Mouse (Mus musculus) c-Kit-positive CD71-positive TER-119-positive erythroid progenitor cells, embryonic 14.5 days (primary cell): ENCODE results near the gene Klf5.

Experiments
- DNase-seq: peaks from one replicate; pipeline ENCODE4 v3.0.0-alpha.2; 2013; ENCODE audit warnings: low spot score

Klf5 gene

GRCm38 (mm10) chr14:99298385-99299021, at the start of gene Klf5:
TSS of gene Klf5 (plus strand) at chr14:99298691.
- DNase-seq = peak; percentile 87

GRCm38 (mm10) chr14:99262026-99262425, 36.5 kb upstream of the Klf5 start:
- no peak for DNase-seq

- DNase-seq = peak; percentile 66
These were observed 34.7 kb upstream of the Klf5 start for GRCm38 (mm10) chr14:99263816-99264215.

- no peak for DNase-seq
These were observed 32.7 kb upstream of the Klf5 start for GRCm38 (mm10) chr14:99265791-99266190.

- no peak for DNase-seq
These were observed 31.7 kb upstream of the Klf5 start for GRCm38 (mm10) chr14:99266749-99267148.

GRCm38 (mm10) chr14:99274056-99274455, 24.4 kb upstream of the Klf5 start:
- no peak for DNase-seq

GRCm38 (mm10) chr14:99275827-99276226, 22.7 kb upstream of the Klf5 start:
- no peak for DNase-seq

- no peak for DNase-seq
These were observed 20.2 kb upstream of the Klf5 start for GRCm38 (mm10) chr14:99278312-99278711.

GRCm38 (mm10) chr14:99278763-99279486, 19.6 kb upstream of the Klf5 start:
- no peak for DNase-seq

GRCm38 (mm10) chr14:99280399-99280798, 18.1 kb upstream of the Klf5 start:
- DNase-seq = no peak

- no peak for DNase-seq
These were observed 17.6 kb upstream of the Klf5 start for GRCm38 (mm10) chr14:99280825-99281433.

GRCm38 (mm10) chr14:99285486-99285885, 13.0 kb upstream of the Klf5 start:
- no peak for DNase-seq

- DNase-seq = no peak
These were observed 6.3 kb upstream of the Klf5 start for GRCm38 (mm10) chr14:99292176-99292575.

- no peak for DNase-seq
These were observed 4.1 kb upstream of the Klf5 start for GRCm38 (mm10) chr14:99294424-99294823.

- DNase-seq = no peak
These were observed 2.7 kb upstream of the Klf5 start for GRCm38 (mm10) chr14:99295606-99296341.

GRCm38 (mm10) chr14:99299022-99299481, 561 bp downstream of the Klf5 start:
- peak; percentile 23 for DNase-seq

GRCm38 (mm10) chr14:99299701-99300191, 1.3 kb downstream of the Klf5 start:
- DNase-seq = no peak

- DNase-seq = no peak
These were observed 3.0 kb downstream of the Klf5 start for GRCm38 (mm10) chr14:99301472-99301871.

GRCm38 (mm10) chr14:99304387-99304786, 5.9 kb downstream of the Klf5 start:
- no peak for DNase-seq

GRCm38 (mm10) chr14:99304997-99305792, 6.7 kb downstream of the Klf5 start:
- no peak for DNase-seq

GRCm38 (mm10) chr14:99306410-99306809, 7.9 kb downstream of the Klf5 start:
- DNase-seq = no peak
